Mouse (Mus musculus): ENCODE data around the gene Tnni2. TPM values are rescaled to one million over a fixed set of nuclear protein-coding genes. Genes with fewer than 3 reads are reported as not detected.

Tnni2 gene
- total and polyA plus RNA-seq, 3 experiments = 1.0 to 3.5 TPM; not detected in 1

DNA sequence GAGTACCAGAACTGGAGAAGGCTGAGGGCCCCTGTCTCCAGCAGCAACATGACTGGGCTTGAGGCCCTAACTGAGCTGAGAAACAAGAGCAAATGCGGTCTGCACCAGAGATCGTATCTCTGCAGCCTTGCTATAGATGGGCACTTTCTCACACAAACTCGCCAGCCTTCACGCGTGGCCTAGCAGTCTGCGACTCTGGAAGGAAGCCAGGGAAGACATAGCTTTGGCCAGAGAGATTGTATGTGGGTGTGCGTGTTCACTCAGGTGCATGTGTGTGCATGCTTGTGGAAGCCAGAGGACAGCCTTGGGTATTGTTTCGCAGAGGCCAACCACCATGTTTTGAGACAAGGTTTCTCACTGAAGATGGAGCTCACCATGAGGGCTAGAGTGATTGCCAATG is 32.9 kb upstream of the Tnni2 start:
- Histone ChIP-seq H3K36me3 (replicated peaks) (no peaks in the 10 kb centered on the region), H3K9me3 (replicated peaks) (no peaks in the 10 kb centered on the region), H3K4me1 (ENCODE audit: insufficient read depth, low read depth, low read length) (peaks cover 41% of the 10 kb centered on the region), H3K27me3 (ENCODE audit: insufficient read depth, low read length) (no peaks in the 10 kb centered on the region), H3K4me3 (ENCODE audit: low read depth, low read length) (no peak overlapping the region)
- no peak for ATAC-seq (ENCODE audit: extremely low read depth, insufficient number of reproducible peaks, low FRiP score, poor library complexity, severe bottlenecking)
- TF ChIP-seq GATA2 (IDR thresholded peaks at IDR 0.05; ENCODE audit: borderline replicate concordance, low read depth, low read length) (no peak), POLR2AphosphoS5 (IDR thresholded peaks at IDR 0.05; ENCODE audit: insufficient replicate concordance, low read depth, low read length) (no peak), GATA1 (IDR thresholded peaks at IDR 0.05; ENCODE audit: borderline replicate concordance, low read length) (no peak), CTCF (IDR thresholded peaks at IDR 0.05; ENCODE audit: low read depth, low read length) (no peak), TAL1 (conservative IDR thresholded peaks at IDR 0.05; ENCODE audit: low read depth, low read length) (no peak)
- DNase-seq (ENCODE audit: low spot score) = no peak

DNA sequence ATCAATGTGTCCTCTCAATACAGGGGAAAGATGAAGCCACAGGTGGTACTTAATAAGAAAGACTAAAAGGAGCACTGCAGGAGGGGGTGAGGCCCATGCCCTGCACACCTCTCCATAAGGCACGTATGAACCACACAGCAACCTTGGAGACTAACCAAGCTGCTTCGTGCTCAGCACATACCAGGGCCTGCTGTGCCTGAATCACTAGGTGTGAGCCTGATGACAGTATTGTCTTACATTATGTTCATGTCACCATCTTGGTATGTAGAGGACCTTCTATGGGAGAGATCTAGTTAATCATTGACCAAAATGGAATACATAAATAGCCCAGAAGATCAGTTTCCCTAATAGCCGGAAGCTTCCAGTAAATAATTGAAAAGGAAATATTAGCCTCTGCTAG is 32.0 kb upstream of the Tnni2 start:
- no peaks in the 10 kb centered on the region for H3K9me3 ChIP-seq (replicated peaks)
- H3K4me3 ChIP-seq (ENCODE audit: low read depth, low read length) = no peak overlapping the region
- ATAC-seq (ENCODE audit: extremely low read depth, insufficient number of reproducible peaks, low FRiP score, poor library complexity, severe bottlenecking) (no peak), DNase-seq (ENCODE audit: low spot score) (no peak)
- TF ChIP-seq GATA1 (IDR thresholded peaks at IDR 0.05; ENCODE audit: borderline replicate concordance, low read length) (no peak), GATA2 (IDR thresholded peaks at IDR 0.05; ENCODE audit: borderline replicate concordance, low read depth, low read length) (no peak), TAL1 (conservative IDR thresholded peaks at IDR 0.05; ENCODE audit: low read depth, low read length) (no peak), CTCF (IDR thresholded peaks at IDR 0.05; ENCODE audit: low read depth, low read length) (no peak), POLR2AphosphoS5 (IDR thresholded peaks at IDR 0.05; ENCODE audit: insufficient replicate concordance, low read depth, low read length) (no peak)
- peaks cover 33% of the 10 kb centered on the region for H3K4me1 ChIP-seq (ENCODE audit: insufficient read depth, low read depth, low read length)
- H3K27me3 ChIP-seq (ENCODE audit: insufficient read depth, low read length) = no peaks in the 10 kb centered on the region
- no peaks in the 10 kb centered on the region for H3K36me3 ChIP-seq (replicated peaks)

DNA sequence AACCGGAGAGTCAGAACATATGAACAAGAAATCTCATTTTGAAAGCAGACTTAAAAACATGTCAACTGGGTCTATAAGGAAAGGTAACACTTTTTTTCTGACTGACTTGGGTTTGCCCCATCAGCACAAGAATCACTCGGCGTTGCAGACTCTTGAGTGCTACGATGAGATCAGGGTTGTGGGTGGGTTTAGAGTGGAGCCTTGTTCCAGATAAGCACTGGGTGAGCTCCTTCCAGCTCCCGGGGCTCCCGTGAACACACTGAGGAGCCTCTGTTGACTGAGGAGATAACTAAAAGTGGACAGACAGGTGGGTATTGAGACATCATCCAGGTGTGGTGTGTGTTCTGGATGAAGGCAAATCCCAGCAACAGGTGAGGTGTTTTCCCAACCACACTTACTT is 28.3 kb upstream of the Tnni2 start:
- no peak for DNase-seq (ENCODE audit: low spot score)
- H3K9me3 ChIP-seq (replicated peaks) = no peaks in the 10 kb centered on the region
- TF ChIP-seq POLR2AphosphoS5 (IDR thresholded peaks at IDR 0.05; ENCODE audit: insufficient replicate concordance, low read depth, low read length) (no peak), CTCF (IDR thresholded peaks at IDR 0.05; ENCODE audit: low read depth, low read length) (no peak), GATA1 (IDR thresholded peaks at IDR 0.05; ENCODE audit: borderline replicate concordance, low read length) (no peak), GATA2 (IDR thresholded peaks at IDR 0.05; ENCODE audit: borderline replicate concordance, low read depth, low read length) (no peak), TAL1 (conservative IDR thresholded peaks at IDR 0.05; ENCODE audit: low read depth, low read length) (no peak)
- H3K4me1 ChIP-seq (ENCODE audit: insufficient read depth, low read depth, low read length) = peaks cover 29% of the 10 kb centered on the region
- no peak overlapping the region for H3K4me3 ChIP-seq (ENCODE audit: low read depth, low read length)
- ATAC-seq (ENCODE audit: extremely low read depth, insufficient number of reproducible peaks, low FRiP score, poor library complexity, severe bottlenecking) = no peak
- no peaks in the 10 kb centered on the region for H3K27me3 ChIP-seq (ENCODE audit: insufficient read depth, low read length)
- H3K36me3 ChIP-seq (replicated peaks) = no peaks in the 10 kb centered on the region

DNA sequence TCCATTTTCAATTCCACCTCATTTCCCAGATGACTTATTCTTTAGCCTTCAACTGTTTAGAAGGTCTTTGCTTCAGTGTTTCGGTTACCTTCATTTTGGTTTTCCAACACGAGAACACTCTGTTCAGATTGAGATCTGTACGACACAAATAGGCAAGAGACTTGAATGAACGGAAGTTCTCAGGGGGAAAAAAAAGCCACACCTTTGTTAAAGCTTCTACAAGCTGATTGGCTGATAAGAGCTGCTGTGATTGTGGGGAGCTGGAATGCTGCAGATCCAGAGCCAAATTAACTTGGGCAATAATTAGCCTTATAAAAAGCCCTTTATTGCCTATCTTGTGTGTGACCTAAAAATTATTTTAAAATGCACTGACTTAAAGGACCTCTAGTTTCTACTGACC is 26.3 kb upstream of the Tnni2 start:
- no peaks in the 10 kb centered on the region for H3K27me3 ChIP-seq (ENCODE audit: insufficient read depth, low read length)
- TF ChIP-seq POLR2AphosphoS5 (IDR thresholded peaks at IDR 0.05; ENCODE audit: insufficient replicate concordance, low read depth, low read length) (no peak), CTCF (IDR thresholded peaks at IDR 0.05; ENCODE audit: low read depth, low read length) (no peak), TAL1 (conservative IDR thresholded peaks at IDR 0.05; ENCODE audit: low read depth, low read length) (no peak), GATA1 (IDR thresholded peaks at IDR 0.05; ENCODE audit: borderline replicate concordance, low read length) (no peak)
- no peak overlapping the region for H3K4me3 ChIP-seq (ENCODE audit: low read depth, low read length)
- peaks cover 29% of the 10 kb centered on the region for H3K4me1 ChIP-seq (ENCODE audit: insufficient read depth, low read depth, low read length)
- DNase-seq (ENCODE audit: low spot score) (no peak), ATAC-seq (ENCODE audit: extremely low read depth, insufficient number of reproducible peaks, low FRiP score, poor library complexity, severe bottlenecking) (no peak)
- H3K36me3 ChIP-seq (replicated peaks) = no peaks in the 10 kb centered on the region
- H3K9me3 ChIP-seq (replicated peaks) = no peaks in the 10 kb centered on the region

DNA sequence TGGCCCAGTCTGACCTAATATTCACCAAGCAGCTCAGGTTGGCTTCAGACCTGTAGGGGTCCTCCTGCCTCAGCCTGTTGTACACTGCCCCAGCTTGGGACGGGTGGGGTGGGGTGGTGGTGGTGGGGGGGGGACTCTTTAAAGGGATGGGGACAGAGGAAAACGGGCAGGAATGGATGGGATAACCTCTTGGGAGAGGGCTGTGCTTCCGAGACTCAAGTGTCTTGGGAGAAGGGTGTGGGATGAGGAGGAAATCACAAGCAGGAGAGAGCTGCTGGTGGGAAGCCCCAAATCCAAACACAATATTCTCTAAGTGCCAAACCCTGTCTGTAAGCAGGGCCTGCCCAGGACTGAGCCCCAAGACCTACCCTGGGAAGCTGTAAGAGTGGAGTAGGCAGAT is 25.4 kb upstream of the Tnni2 start:
- no peak for TF ChIP-seq POLR2AphosphoS5 (IDR thresholded peaks at IDR 0.05; ENCODE audit: insufficient replicate concordance, low read depth, low read length)
- no peak for TF ChIP-seq GATA2 (IDR thresholded peaks at IDR 0.05; ENCODE audit: borderline replicate concordance, low read depth, low read length)
- no peak for TF ChIP-seq TAL1 (conservative IDR thresholded peaks at IDR 0.05; ENCODE audit: low read depth, low read length)
- no peak for TF ChIP-seq GATA1 (IDR thresholded peaks at IDR 0.05; ENCODE audit: borderline replicate concordance, low read length)
- TF ChIP-seq CTCF (IDR thresholded peaks at IDR 0.05; ENCODE audit: low read depth, low read length) = no peak
- DNase-seq (ENCODE audit: low spot score) (no peak), ATAC-seq (ENCODE audit: extremely low read depth, insufficient number of reproducible peaks, low FRiP score, poor library complexity, severe bottlenecking) (no peak)
- no peak overlapping the region for H3K4me3 ChIP-seq (ENCODE audit: low read depth, low read length)
- no peaks in the 10 kb centered on the region for H3K36me3 ChIP-seq (replicated peaks)
- peaks cover 37% of the 10 kb centered on the region for H3K4me1 ChIP-seq (ENCODE audit: insufficient read depth, low read depth, low read length)
- H3K27me3 ChIP-seq (ENCODE audit: insufficient read depth, low read length) = no peaks in the 10 kb centered on the region
- H3K9me3 ChIP-seq (replicated peaks) = no peaks in the 10 kb centered on the region

DNA sequence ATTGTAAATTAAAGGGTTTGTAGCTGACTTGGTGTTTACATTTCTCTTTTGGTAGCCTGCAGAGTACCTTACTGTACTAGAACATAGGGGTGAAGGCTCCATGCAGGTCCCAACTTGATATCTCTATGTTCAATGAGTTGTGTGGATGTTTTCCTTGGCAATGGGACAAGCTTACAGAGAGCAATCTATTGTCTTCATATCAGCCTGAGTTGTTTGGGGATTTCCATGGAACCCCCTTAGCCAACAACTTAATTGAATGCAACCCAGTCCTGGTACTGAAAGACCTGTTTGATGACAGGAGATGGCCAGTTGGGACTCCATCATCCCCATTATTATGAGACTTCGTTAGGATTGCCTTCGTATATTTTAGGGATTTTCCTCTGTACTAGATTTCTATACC is 23.6 kb upstream of the Tnni2 start:
- ATAC-seq (ENCODE audit: extremely low read depth, insufficient number of reproducible peaks, low FRiP score, poor library complexity, severe bottlenecking) = no peak
- no peak for DNase-seq (ENCODE audit: low spot score)
- no peaks in the 10 kb centered on the region for H3K9me3 ChIP-seq (replicated peaks)
- H3K27me3 ChIP-seq (ENCODE audit: insufficient read depth, low read length) = no peaks in the 10 kb centered on the region
- no peaks in the 10 kb centered on the region for H3K36me3 ChIP-seq (replicated peaks)
- TF ChIP-seq GATA2 (IDR thresholded peaks at IDR 0.05; ENCODE audit: borderline replicate concordance, low read depth, low read length) (no peak), GATA1 (IDR thresholded peaks at IDR 0.05; ENCODE audit: borderline replicate concordance, low read length) (no peak), CTCF (IDR thresholded peaks at IDR 0.05; ENCODE audit: low read depth, low read length) (no peak), POLR2AphosphoS5 (IDR thresholded peaks at IDR 0.05; ENCODE audit: insufficient replicate concordance, low read depth, low read length) (no peak), TAL1 (conservative IDR thresholded peaks at IDR 0.05; ENCODE audit: low read depth, low read length) (no peak)
- no peak overlapping the region for H3K4me3 ChIP-seq (ENCODE audit: low read depth, low read length)
- H3K4me1 ChIP-seq (ENCODE audit: insufficient read depth, low read depth, low read length) = peaks cover 49% of the 10 kb centered on the region

Data from G1E (cell line).